Mouse (Mus musculus): ENCODE data around the gene Pcdh15.

Gene Pcdh15

DNA sequence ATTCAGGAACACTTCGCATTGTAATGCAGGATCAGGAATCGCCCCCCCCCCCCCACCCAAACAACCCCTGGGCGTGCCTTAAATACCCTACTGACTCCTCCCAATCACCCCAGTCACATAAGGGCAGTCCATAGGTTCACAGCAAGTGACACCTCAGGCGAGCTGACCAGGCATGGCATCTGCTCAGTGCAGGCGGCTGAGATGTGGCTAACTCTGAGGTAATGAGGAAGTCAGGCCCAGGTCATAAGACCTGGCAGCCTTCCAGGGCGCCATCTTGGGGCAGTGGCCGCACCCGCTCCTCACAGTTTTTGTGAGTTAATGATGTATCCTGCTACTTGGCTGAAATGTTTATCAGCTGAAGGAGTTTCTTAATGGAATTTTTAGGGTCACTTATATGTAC is 713.2 kb downstream of the Pcdh15 start:
- no peak for DNase-seq (ENCODE audit: low read depth, low spot score)

DNA sequence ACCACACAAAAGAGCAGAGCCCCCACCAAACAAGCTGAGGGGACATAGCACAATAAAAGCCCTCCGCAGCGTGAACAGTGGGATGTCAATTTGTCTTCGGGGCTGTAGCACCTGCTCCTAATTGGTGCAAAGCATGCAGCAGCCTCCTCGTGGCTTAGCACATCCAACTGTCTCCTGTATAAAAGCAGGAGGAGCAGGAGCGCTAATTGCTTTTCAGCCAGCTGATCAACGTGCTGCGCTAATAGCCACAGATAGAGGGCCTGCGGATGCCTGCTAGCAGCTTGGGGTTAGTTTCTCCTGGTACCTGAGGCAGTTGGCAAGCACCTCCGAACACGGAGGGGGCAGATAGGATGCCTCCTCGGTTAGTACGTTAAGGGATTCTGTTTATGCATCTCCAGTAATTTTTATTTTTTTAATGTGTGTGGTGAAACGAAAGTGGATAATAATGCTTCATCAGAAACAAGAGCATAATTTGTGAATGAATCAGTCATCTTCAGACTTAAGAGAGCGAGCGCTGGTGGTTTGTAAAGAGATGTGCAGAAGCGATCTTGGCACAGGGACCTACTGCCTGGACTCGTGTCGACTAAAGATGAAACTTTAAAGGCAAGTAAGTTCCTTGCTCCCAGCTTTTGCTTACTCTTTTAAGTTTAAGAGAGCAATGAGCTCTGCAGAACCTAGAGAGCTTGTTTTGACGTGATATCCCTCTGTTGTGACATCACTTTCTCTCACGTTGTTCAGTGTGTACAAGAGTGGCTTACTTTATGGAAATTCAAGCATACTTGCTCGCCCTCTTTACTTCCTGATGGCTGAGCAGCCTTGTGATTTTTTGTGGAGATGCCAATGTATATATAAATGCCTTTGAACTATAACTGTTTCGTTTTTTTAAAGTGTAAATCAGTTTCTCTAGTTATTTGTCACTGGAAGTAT is 722.8 kb downstream of the Pcdh15 start:
- DNase-seq (ENCODE audit: low read depth, low spot score), result no peak

DNA sequence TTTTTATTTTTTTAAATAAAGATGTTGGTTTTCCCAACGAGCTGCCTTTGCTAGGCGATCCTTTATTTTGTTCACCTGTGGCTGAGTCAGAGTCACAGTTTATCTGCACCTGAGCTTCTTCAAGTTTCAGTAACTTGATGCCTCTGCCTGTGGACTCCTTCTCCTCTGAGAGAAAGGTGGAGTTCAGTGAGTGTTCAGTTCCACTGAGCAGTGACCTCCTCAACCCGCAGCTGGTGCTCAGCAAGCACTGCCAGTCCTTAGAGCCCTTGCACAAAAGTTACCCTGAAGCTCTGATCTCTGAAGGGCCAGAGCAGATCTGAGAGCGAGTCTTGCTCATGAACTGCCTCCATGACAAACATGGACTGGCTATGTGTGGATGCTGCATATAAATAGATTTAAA is 724.1 kb downstream of the Pcdh15 start:
- DNase-seq (ENCODE audit: low read depth, low spot score), result no peak

DNA sequence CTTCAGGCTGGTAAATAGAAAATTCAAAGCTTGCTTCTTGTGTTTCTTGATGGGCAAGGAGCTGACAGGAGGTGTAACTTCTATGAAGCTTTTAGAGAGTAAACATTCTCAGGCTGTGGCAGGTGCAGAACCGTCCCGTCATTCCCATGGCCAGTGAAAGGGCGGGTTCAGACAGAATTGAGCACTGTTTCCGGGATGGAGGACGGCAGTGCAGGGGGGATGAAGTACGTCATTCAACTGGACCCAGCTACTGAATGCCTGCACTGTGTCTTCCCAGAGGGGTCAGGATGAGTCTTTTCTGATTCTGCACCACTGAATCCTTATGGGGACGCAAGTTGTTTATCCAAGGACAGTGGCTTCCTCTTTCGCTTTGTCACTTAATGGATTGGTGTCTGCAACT is 727.2 kb downstream of the Pcdh15 start:
- DNase-seq (ENCODE audit: low read depth, low spot score), result no peak

DNA sequence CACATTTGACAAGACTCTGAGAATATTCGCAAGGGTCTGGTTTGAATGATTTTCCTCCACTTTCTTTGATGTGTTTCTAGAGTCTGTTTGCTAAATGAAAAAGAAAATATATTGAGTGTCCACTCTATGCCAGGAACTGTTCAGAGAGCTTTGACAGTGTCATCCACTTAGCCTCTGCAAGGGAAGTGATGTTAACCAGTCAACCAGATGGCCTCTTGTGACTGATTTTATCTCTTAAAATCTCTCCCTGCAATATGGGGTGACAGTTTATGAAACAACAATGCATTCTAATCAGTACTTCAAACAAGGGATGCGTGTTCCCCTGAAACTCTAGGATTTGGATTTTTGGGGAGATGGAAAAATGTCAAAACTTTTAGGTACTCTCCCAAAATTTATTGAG is 729.6 kb downstream of the Pcdh15 start:
- DNase-seq (ENCODE audit: low read depth, low spot score), result no peak

DNA sequence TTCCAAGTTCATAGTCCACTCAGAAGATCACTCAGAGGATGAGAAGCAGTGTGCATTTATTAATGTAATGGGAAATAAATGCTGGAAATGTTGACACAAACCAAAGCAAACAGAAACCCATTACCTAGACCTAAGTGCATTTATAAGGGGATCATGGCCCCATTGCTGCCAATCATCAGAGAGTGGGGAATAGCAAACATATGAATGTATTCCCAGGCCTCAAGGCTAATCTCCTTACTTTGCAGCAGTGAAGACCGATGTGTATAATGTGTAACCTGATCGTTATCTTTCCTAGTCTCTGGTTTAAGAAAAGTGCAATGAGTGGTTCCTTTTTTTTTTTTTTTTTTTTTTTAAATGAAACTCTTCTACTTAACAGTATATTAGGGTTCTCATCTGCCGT is 745.9 kb downstream of the Pcdh15 start:
- no peak for DNase-seq (ENCODE audit: low read depth, low spot score)

DNA sequence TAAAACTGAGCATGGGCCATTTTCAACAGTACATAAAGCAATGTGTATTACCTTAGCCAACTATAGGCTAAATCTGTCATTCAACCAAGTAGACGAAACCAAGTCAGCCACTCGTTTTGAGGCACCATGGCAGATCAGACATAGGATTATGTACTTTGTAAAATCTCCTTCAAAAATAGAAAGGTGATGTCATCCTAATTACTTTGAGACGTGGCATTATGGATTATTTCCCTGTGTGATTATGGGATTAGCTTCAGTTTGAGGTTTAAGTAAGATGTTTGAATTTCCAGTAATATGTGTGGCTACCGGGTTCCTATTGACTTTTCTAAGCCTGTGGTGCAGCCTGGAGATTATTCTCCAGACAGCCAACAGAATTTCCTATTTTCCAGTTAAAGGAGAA is 763.0 kb downstream of the Pcdh15 start:
- no peak for DNase-seq (ENCODE audit: low read depth, low spot score)

DNA sequence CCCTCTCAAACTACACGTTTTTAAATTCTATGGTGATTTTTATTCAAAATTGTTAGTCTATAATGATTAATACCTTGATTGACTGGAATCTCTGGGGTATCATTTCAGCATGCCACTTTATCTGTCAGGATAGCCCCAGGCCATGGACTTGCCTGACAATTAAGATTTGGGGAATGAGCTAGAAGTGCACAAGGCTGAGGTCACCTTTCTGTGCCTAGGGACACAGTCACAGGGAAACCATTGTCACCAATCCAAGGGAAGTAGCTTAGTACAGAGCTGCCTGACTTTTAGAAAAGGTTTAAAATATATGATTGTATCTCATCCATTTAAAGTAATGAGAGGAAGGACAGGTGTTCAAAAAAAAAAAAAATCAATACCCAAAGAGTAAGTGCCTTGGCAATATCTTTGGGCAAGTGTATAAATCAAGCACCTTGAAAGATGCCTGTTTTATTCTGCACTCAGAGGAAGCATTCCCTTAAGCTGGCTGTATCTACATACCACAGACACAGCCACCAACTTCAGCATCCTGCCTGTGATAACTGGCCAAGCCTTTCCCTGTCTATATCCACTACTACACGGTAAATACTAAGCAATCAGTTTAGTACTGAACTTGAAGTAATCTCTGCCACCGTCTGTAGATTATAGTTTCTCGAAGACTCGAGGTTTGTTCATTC is 779.0 kb downstream of the Pcdh15 start:
- no peak for DNase-seq (ENCODE audit: low read depth, low spot score)

DNA sequence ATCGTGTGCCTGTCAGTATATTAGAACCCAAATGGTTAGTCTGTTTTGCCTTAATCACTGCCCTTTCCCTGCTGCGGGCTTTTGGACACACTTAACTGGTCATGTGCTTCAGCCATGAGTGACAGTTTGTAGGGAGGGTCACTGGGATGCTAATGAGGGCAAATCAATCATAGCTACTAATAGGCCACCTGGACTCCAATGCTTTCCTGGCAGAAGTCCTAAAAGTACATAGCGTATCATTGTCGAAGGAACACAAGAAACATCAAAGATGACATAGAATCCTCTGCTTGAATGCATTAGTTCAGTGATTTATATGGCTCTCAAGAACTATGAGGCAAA is 779.6 kb downstream of the Pcdh15 start:
- DNase-seq (ENCODE audit: low read depth, low spot score), result no peak

DNA sequence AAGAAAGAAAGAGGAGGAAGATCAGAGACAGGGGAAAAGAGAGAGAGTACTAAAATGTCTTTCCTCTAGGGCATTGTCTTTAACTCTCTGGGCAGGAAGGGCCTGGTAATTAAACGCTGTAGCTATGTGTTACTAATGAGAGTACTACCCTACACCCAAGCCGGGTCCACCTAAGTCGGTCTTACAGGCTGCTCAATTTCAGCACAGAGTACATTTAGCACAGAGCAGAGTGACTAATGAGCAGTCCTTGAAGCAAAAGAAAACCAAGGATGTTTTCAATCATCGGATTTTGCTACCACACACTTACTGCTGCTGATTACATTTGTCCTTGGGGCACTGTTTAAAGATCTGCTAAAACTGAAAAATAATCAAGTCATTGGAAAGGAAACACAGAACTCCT is 788.6 kb downstream of the Pcdh15 start:
- no peak for DNase-seq (ENCODE audit: low read depth, low spot score)

DNA sequence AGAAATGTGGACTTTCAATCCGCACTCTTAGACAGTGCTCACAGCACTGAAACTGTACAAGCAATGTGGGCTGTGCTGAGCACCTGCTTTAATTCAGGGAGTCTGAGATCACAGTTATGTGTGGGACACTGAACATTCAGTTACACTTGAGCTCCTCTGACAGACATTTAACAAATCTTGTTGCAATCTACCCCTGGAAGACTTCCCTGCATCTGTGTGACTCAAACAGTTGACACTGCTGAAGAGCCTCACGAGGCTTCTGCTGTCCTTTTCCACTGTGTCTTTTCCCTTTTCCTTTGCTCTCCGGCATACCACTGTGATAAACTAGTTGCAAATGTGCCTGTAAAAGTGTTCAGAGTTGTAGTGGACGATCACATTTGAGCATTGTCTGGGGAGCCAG is 793.1 kb downstream of the Pcdh15 start:
- DNase-seq (ENCODE audit: low read depth, low spot score), result no peak

DNA sequence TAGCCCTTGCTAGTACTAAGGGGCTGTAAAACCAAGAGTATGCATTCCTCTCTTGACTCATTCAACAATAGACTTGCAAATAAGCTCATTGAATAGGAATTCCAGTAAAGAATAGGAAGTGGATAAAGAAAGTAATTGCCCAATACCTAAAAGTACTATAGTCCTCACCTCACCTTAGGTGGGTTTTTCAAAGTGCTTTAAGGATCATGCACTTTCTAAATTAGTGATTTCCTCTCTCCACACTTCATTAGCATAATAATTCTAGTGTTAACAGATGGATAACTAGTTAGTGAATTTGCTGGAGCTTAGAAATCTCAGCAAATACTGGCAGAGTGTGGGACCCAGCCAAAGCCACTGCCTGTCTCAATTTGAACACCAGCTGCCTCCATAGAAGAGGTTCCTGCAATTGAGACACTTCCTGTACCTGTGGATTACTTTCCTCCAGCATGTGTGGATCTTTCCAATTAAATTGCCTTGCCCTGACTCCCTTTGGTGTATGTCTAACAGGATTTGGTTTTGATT is 797.0 kb downstream of the Pcdh15 start:
- DNase-seq (ENCODE audit: low read depth, low spot score), result no peak

DNA sequence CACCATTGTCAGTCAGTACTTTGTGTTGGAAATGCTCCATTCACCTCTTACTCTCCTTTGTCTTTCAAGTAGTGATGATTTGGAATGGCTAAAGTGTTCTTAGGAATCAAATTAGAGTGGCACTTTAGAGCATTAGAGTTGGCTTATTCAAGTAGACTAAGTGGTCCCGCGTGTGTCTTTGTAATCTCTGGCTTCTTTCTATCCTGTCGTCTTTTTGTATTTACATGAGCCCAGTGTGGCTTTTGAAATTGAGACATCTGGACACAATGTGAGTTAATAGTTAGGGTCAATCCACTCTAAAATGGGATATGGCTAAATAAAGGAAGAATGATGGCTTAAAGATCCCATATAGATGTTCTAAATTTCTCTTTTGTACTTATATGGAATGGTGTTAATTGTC is 800.0 kb downstream of the Pcdh15 start:
- no peak for DNase-seq (ENCODE audit: low read depth, low spot score)

DNA sequence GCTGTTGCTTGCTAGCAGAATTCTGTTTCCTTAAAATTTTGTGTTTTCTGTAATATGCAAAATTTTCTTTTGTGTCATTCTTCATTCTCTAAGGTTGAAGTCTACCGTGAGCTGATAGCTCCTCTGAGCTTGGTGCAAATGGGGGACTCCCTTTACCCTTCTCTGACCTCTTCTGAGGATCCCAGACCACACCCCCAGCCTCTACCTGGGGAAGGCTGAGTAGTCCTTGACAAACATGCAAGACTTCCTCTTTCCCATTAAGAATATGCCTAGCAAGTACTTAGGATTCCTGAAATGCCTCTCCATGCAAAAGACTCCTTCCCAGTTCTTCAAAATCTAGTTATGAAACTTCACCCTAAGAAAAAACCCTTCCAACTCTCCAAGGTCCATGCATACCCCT is 808.5 kb downstream of the Pcdh15 start:
- no peak for DNase-seq (ENCODE audit: low read depth, low spot score)

DNA sequence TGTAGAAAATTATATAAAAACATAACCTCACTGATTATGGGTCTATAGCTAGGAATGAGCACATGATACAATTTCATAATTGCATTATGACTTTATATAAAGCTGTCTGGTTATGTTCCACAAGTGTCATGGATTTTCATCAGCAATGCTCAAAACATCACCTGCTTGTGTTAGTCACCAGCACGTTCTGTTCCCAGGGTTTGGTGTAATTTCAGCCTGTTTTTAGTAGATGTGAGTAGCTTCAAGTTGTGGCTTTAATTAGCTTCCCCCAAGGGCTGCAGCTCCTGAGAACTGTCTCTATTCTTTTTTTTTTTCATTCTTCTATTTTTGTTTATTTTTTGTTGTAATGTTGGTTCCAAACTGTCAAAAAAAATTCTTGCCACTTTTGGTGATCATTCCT is 809.4 kb downstream of the Pcdh15 start:
- DNase-seq (ENCODE audit: low read depth, low spot score), result no peak

DNA sequence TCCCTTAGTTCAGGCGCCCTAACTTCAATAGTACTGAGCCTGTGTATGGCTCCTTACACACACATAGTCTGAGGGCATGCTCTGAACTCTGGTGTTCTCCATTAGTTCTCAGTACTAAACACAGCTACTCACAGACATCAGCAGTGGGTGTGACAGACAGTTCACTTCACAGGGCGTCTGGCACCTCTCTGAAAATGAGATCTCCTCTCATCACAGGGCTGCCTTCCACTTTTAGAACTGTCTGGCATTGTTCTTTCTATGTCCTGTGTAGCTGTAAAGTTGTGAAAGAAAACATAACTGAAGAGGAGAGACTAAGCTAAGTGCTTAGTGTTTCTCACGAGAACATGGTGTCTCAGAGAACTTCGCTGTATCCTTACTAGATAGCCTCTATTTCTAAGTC is 816.0 kb downstream of the Pcdh15 start:
- no peak for DNase-seq (ENCODE audit: low read depth, low spot score)

DNA sequence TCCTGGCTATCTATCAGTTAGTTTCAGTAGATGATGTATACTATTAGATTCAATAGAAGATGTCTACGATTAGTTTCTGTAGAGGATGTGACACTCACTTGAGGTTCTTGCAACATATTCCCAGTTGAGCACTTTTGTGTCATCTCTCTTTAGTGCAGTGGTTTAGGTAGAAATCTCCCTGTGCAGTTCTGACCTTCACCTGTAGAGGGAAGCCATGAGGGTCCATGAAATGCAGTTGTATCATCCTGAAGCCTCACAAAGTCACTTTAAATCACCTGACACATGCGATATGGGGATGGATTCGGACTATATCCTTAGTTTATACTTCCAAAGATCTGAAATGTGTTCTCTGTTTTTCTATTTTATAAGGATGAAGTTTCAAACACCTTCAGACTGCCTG is 822.4 kb downstream of the Pcdh15 start:
- DNase-seq (ENCODE audit: low read depth, low spot score), result no peak

DNA sequence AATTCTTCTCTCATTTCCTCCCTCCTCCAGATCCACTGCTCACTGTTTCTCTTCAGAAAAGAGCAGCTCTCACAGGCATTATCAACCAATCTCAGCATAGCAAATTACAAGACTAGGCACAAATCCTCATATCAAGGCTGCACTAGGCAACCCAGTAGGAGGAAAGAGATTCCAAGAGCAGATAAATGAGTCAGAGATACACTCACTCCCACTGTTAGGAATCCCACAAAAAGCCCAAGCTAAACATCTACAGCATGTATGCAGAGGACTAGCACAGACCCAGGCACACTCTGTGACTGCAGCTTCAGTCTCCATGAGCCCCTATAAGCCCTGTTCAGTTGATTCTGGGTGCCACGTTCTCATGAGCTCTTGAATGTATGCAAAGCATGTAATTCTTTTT is 829.5 kb downstream of the Pcdh15 start:
- DNase-seq (ENCODE audit: low read depth, low spot score), result no peak

DNA sequence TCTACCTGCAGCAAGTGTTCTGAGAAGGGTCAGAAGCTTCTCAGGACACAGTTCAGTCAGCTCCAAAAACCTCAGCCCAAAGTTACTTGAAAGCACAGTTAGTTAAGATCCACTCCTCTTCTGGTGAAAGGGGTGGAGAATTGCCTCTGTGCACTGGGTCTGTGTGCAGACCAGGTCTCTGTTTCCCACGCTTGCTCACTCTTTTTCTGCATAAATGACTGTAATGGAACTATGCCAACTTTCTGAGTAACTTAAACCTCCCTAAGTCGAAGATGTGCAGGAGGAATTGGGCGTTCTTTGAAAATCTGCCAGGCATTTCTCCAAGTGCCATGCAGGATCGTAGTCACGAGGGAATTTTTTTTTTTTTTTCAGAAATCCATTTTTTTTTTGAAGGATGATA is 830.6 kb downstream of the Pcdh15 start:
- no peak for DNase-seq (ENCODE audit: low read depth, low spot score)

DNA sequence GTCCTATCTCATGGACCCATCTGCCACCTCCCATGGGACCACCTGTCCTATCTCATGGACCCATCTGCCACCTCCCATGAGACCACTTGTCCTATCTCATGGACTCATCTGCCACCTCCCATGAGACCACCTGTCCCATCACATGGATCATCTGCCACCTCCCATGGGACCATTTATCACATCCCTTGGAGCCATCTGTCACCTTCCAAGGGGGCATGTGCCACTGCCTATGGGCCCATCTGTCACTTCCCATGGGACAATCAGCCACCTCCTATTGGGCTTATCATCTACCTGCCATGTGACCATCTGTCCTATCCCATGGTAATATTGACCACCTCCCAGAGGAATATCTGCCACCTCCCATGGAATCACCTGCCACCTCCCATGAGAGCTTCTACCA is 832.0 kb downstream of the Pcdh15 start:
- DNase-seq (ENCODE audit: low read depth, low spot score), result no peak

DNA sequence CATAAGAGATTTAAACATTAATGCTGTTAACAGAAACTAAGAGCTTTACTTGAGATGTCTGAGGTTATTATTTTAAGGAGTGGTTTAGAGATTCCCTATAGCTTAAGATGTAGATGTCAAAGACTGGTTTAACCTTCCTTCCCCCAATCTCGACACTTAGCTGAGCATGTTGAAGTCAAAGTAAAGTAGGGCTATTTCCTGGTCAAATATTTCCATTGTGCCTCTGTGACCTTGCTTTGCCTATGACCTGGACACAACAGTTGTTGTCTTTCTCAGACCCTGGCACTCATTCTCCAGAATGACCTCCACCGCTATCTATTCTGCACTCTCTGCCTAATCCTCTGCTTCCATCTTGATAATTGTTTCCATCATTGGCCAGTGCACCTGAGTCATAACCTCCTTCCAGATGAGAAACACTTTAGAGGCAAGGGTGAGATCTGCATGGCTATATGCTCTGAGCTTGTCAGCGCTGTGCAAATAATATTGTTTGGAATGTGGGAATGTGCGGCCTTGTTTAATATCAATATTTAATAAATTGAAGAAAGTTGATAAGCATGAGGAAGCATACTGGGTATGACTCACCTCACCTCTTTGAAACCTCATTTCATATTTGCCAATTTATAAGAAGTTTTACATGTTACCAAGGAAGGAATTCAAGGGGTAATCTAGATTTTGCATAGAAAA is 833.0 kb downstream of the Pcdh15 start:
- no peak for DNase-seq (ENCODE audit: low read depth, low spot score)

DNA sequence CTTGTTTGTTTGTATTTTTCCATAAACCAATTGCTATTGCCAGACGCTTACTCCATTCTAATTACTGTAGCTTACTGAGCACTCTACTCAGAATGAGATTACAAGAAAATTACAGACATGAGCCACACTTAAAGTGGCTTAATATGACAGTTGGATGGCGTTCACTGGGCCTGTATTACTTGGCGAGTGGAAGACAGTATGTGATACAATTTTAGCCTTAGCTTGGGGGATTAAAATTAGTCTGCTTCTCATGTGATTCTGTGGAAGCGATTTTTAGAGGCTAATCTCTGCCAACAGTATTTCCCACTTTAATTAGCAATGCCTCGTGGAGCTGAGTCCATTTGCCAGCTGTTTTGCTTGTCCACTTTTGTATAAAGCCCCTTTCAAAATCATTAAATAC is 837.0 kb downstream of the Pcdh15 start:
- DNase-seq (ENCODE audit: low read depth, low spot score), result no peak

DNA sequence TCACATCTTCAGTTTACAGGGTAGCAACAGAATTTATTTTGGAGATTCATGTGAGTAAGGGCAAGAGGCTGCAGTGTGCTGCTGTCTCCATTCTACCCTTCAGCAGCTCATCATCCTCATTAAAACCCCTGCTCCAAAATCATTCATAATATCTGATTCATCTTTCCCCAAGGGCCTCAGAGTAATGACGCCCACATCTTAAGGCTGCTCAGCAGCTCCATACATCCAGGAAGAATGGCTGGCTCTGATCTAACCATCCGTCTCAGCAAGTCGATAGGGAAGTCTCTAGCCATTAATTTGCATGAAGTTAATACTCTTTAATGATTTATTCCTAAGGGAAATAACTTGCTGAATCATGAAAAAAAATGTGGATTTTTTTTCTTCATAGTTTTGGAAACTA is 839.8 kb downstream of the Pcdh15 start:
- no peak for DNase-seq (ENCODE audit: low read depth, low spot score)

All from CD4-positive, CD25-positive, alpha-beta regulatory T cell, adult 2 months (primary cell).